Mouse (Mus musculus): Measurements from ENCODE around the gene Vmn1r39. TPM values are rescaled to one million over a fixed set of nuclear protein-coding genes. Genes with fewer than 3 reads are reported as not detected.

The Vmn1r39 gene
- polyA plus RNA-seq, 1 experiment from 2014 or later = not detected

Other genes starting within 250 kb of the Vmn1r39 start
- gene Vmn1r33, start 192.3 kb downstream of the Vmn1r39 start, polyA plus RNA-seq (2015; fragmentation: Nextera tagmentation; extraction: Ambion mirVana) = not detected in 2 replicates
- not detected in 2 replicates for gene Vmn1r34, start 166.7 kb downstream of the Vmn1r39 start, polyA plus RNA-seq (2015; fragmentation: Nextera tagmentation; extraction: Ambion mirVana)
- gene Vmn1r35, start 124.7 kb downstream of the Vmn1r39 start, polyA plus RNA-seq (2015; fragmentation: Nextera tagmentation; extraction: Ambion mirVana) = not detected in 2 replicates
- not detected in 2 replicates for gene Vmn1r36, start 91.4 kb downstream of the Vmn1r39 start, polyA plus RNA-seq (2015; fragmentation: Nextera tagmentation; extraction: Ambion mirVana)
- not detected in 2 replicates for gene Vmn1r37, start 81.2 kb downstream of the Vmn1r39 start, polyA plus RNA-seq (2015; fragmentation: Nextera tagmentation; extraction: Ambion mirVana)
- not detected in 2 replicates for gene Vmn1r38, start 28.0 kb downstream of the Vmn1r39 start, polyA plus RNA-seq (2015; fragmentation: Nextera tagmentation; extraction: Ambion mirVana)
- 111 and 119 TPM in 2 replicates for gene Gng12, start 85.8 kb upstream of the Vmn1r39 start, polyA plus RNA-seq (2015; fragmentation: Nextera tagmentation; extraction: Ambion mirVana)
- 35.1 and 39.4 TPM in 2 replicates for gene Gadd45a, start 226.8 kb upstream of the Vmn1r39 start, polyA plus RNA-seq (2015; fragmentation: Nextera tagmentation; extraction: Ambion mirVana)

Measured in kidney, embryonic 16.5 days (tissue).